Mouse (Mus musculus) spleen, adult 2 months (tissue): ENCODE measurements around the gene Scube1.

Source experiments
- CTCF ChIP-seq: fragments of 200-500 bp; IDR thresholded peaks from 2 replicates; pipeline ENCODE4 v1.5.1; 2011; ENCODE audit warnings: mild to moderate bottlenecking, inconsistent platforms; ENCODE audit not compliant: insufficient read depth, insufficient read length, insufficient replicate concordance; ENCODE audit errors: extremely low read depth
- POLR2A ChIP-seq: fragments of 200-500 bp; IDR thresholded peaks from 2 replicates; pipeline ENCODE4 v1.6.1; 2011; ENCODE audit warnings: low read depth, low read length, inconsistent platforms

- TF ChIP-seq POLR2A = no peak
- TF ChIP-seq CTCF = no peak
Observed at GRCm38 (mm10) chr15:83590841-83591240, 134.0 kb downstream of the Scube1 start.
